Mouse (Mus musculus): ENCODE data around the gene Mau2. TPM values are rescaled to one million over a fixed set of nuclear protein-coding genes. Genes with fewer than 3 reads are reported as not detected.
A peak's percentile ranks its signal among the peaks of the same experiment; 100 is the strongest.

The Mau2 gene
- total and polyA plus RNA-seq, 2 experiments from 2014 or later, result 56.6 to 130 TPM

- Histone ChIP-seq H3K36me3 (ENCODE audit: insufficient read depth, low read length) (no peaks in the 10 kb centered on the region), H3K4me3 (ENCODE audit: low read depth, low read length) (peak overlapping the region; percentile 98), H3K4me2 (ENCODE audit: low read depth, low read length, poor library complexity, severe bottlenecking) (peak overlapping the region; percentile 85), H3K9ac (replicated peaks; ENCODE audit: low read length, poor library complexity, severe bottlenecking) (peak overlapping the region; percentile 99), H3K4me1 (ENCODE audit: insufficient read depth, low read length) (peaks cover 16% of the 10 kb centered on the region; the same call in 1 of the 2 replicates), H3K9me3 (ENCODE audit: low read length) (no peaks in the 10 kb centered on the region), H3K27me3 (ENCODE audit: insufficient read depth, low read length) (no peaks in the 10 kb centered on the region), H3K27ac (ENCODE audit: low read depth, low read length) (peak overlapping the region; percentile 76)
- ATAC-seq (ENCODE audit: low FRiP score) (peak; percentile 11; the same call in 1 of the 2 replicates), DNase-seq (ENCODE audit: low spot score) (no peak)
- WGBS, result under 1% methylated on average over 46 of the region's 47 CpGs
- TF ChIP-seq CTCF (IDR thresholded peaks at IDR 0.05), result no peak
Measured at GRCm38 (mm10) chr8:70041885-70042546, 518 bp downstream of the Mau2 start.

- TF ChIP-seq CTCF (IDR thresholded peaks at IDR 0.05), result no peak
- no peak for ATAC-seq (ENCODE audit: low FRiP score)
Measured at GRCm38 (mm10) chr8:70037994-70038393, 4.5 kb downstream of the Mau2 start.

GRCm38 (mm10) chr8:70030255-70030654 is 12.3 kb downstream of the Mau2 start:
- no peak overlapping the region for H3K4me3 ChIP-seq (ENCODE audit: low read depth, low read length)
- no peak overlapping the region for H3K9ac ChIP-seq (replicated peaks; ENCODE audit: low read length, poor library complexity, severe bottlenecking)
- H3K4me2 ChIP-seq (ENCODE audit: low read depth, low read length, poor library complexity, severe bottlenecking), result no peak overlapping the region
- WGBS, result 86% methylated on average over 1 of the region's 1 CpGs
- DNase-seq (ENCODE audit: low spot score) (no peak), ATAC-seq (ENCODE audit: low FRiP score) (no peak)
- H3K9me3 ChIP-seq (ENCODE audit: low read length), result no peaks in the 10 kb centered on the region
- H3K27ac ChIP-seq (ENCODE audit: low read depth, low read length), result no peak overlapping the region
- no peak for TF ChIP-seq CTCF (IDR thresholded peaks at IDR 0.05)
- H3K36me3 ChIP-seq (ENCODE audit: insufficient read depth, low read length), result peaks cover 61% of the 10 kb centered on the region
- no peaks in the 10 kb centered on the region for H3K4me1 ChIP-seq (ENCODE audit: insufficient read depth, low read length)
- no peaks in the 10 kb centered on the region for H3K27me3 ChIP-seq (ENCODE audit: insufficient read depth, low read length)

More at GRCm38 (mm10) chr8:70037994-70038393, 4.5 kb downstream of the Mau2 start:
- Histone ChIP-seq H3K27ac (ENCODE audit: low read depth, low read length) (no peak overlapping the region), H3K4me2 (ENCODE audit: low read depth, low read length, poor library complexity, severe bottlenecking) (no peak overlapping the region), H3K4me1 (ENCODE audit: insufficient read depth, low read length) (peaks cover 12% of the 10 kb centered on the region; the same call in 1 of the 2 replicates), H3K9me3 (ENCODE audit: low read length) (no peaks in the 10 kb centered on the region), H3K9ac (replicated peaks; ENCODE audit: low read length, poor library complexity, severe bottlenecking) (no peak overlapping the region), H3K27me3 (ENCODE audit: insufficient read depth, low read length) (no peaks in the 10 kb centered on the region), H3K4me3 (ENCODE audit: low read depth, low read length) (no peak overlapping the region), H3K36me3 (ENCODE audit: insufficient read depth, low read length) (peaks cover 4% of the 10 kb centered on the region)
- DNase-seq (ENCODE audit: low spot score), result no peak
- WGBS, result 92% methylated on average over 1 of the region's 1 CpGs

GRCm38 (mm10) chr8:70026151-70026550 is 16.4 kb downstream of the Mau2 start:
- no peak overlapping the region for H3K4me2 ChIP-seq (ENCODE audit: low read depth, low read length, poor library complexity, severe bottlenecking)
- WGBS, result 91% methylated on average over 2 of the region's 2 CpGs
- H3K9ac ChIP-seq (replicated peaks; ENCODE audit: low read length, poor library complexity, severe bottlenecking), result no peak overlapping the region
- no peak overlapping the region for H3K27ac ChIP-seq (ENCODE audit: low read depth, low read length)
- TF ChIP-seq CTCF (IDR thresholded peaks at IDR 0.05), result no peak
- H3K9me3 ChIP-seq (ENCODE audit: low read length), result no peaks in the 10 kb centered on the region
- no peak for ATAC-seq (ENCODE audit: low FRiP score)
- H3K27me3 ChIP-seq (ENCODE audit: insufficient read depth, low read length), result no peaks in the 10 kb centered on the region
- peaks cover 94% of the 10 kb centered on the region for H3K36me3 ChIP-seq (ENCODE audit: insufficient read depth, low read length)
- no peak for DNase-seq (ENCODE audit: low spot score)
- no peaks in the 10 kb centered on the region for H3K4me1 ChIP-seq (ENCODE audit: insufficient read depth, low read length)
- no peak overlapping the region for H3K4me3 ChIP-seq (ENCODE audit: low read depth, low read length)

- H3K9me3 ChIP-seq (ENCODE audit: low read length), result no peaks in the 10 kb centered on the region
- WGBS, result 73% methylated on average over 8 of the region's 8 CpGs
- no peak overlapping the region for H3K4me3 ChIP-seq (ENCODE audit: low read depth, low read length)
- no peaks in the 10 kb centered on the region for H3K4me1 ChIP-seq (ENCODE audit: insufficient read depth, low read length)
- TF ChIP-seq CTCF (IDR thresholded peaks at IDR 0.05), result no peak
- H3K4me2 ChIP-seq (ENCODE audit: low read depth, low read length, poor library complexity, severe bottlenecking), result no peak overlapping the region
- no peak overlapping the region for H3K27ac ChIP-seq (ENCODE audit: low read depth, low read length)
- no peaks in the 10 kb centered on the region for H3K27me3 ChIP-seq (ENCODE audit: insufficient read depth, low read length)
- ATAC-seq (ENCODE audit: low FRiP score) (no peak), DNase-seq (ENCODE audit: low spot score) (no peak)
- H3K9ac ChIP-seq (replicated peaks; ENCODE audit: low read length, poor library complexity, severe bottlenecking), result no peak overlapping the region
- H3K36me3 ChIP-seq (ENCODE audit: insufficient read depth, low read length), result peaks cover 98% of the 10 kb centered on the region
Measured at GRCm38 (mm10) chr8:70023596-70023995, 18.9 kb downstream of the Mau2 start.

- no peak for ATAC-seq (ENCODE audit: low FRiP score)
Measured at GRCm38 (mm10) chr8:70015017-70015416, 27.5 kb downstream of the Mau2 start.

More at GRCm38 (mm10) chr8:70015017-70015416, 27.5 kb downstream of the Mau2 start:
- no peak overlapping the region for H3K4me2 ChIP-seq (ENCODE audit: low read depth, low read length, poor library complexity, severe bottlenecking)
- DNase-seq (ENCODE audit: low spot score), result no peak
- no peaks in the 10 kb centered on the region for H3K4me1 ChIP-seq (ENCODE audit: insufficient read depth, low read length)
- H3K9me3 ChIP-seq (ENCODE audit: low read length), result no peaks in the 10 kb centered on the region
- H3K27me3 ChIP-seq (ENCODE audit: insufficient read depth, low read length), result no peaks in the 10 kb centered on the region
- no peak overlapping the region for H3K9ac ChIP-seq (replicated peaks; ENCODE audit: low read length, poor library complexity, severe bottlenecking)
- no peak overlapping the region for H3K4me3 ChIP-seq (ENCODE audit: low read depth, low read length)
- peak; percentile 9; the same call in 1 of the 2 replicates for TF ChIP-seq CTCF (IDR thresholded peaks at IDR 0.05)
- H3K36me3 ChIP-seq (ENCODE audit: insufficient read depth, low read length), result peaks cover 31% of the 10 kb centered on the region
- WGBS, result 87% methylated on average over 1 of the region's 1 CpGs
- H3K27ac ChIP-seq (ENCODE audit: low read depth, low read length), result no peak overlapping the region

Measured in midbrain, postnatal 0 days (tissue).